Mouse (Mus musculus): ENCODE data around the gene Sipa1l1. TPM values are rescaled to one million over a fixed set of nuclear protein-coding genes. Genes with fewer than 3 reads are reported as not detected.

Sipa1l1 gene
- polyA plus RNA-seq, 1 experiment from 2014 or later = 39.0 TPM

DNA sequence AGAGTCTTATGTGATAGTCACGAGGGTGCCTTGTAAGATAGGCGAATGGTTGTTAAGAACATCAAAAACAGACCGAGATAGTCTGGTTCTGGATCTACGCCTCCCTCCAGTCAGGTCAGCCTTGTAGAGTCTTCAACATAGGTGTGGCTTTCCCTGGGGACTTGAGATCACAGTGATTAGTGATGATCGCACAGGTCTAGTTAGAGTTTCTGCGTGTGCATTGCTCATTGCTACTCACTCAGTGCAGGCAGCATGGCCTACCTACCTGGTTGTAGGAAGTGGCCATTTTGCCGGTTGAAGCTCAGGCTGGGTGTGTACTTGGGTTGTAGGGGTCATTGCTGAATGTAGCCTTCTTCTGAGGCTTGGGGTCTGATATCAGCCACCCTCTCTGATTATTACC is 94.3 kb downstream of the Sipa1l1 start:
- Histone ChIP-seq H3K4me3 (no peak overlapping the region), H3K36me3 (no peaks in the 10 kb centered on the region), H3K4me2 (no peak overlapping the region), H3K4me1 (peaks cover 9% of the 10 kb centered on the region), H3K27ac (no peak overlapping the region), H3K9ac (no peak overlapping the region), H3K27me3 (no peaks in the 10 kb centered on the region), H3K9me3 (no peaks in the 10 kb centered on the region)
- 83% methylated on average over 7 of the region's 7 CpGs for WGBS
- no peak for ATAC-seq (ENCODE audit: insufficient number of reproducible peaks, low FRiP score, low TSS enrichment, low read depth)

- 86% methylated on average over 5 of the region's 5 CpGs for WGBS
- ATAC-seq (ENCODE audit: insufficient number of reproducible peaks, low FRiP score, low TSS enrichment, low read depth) = no peak
- Histone ChIP-seq H3K27me3 (no peaks in the 10 kb centered on the region), H3K36me3 (no peaks in the 10 kb centered on the region), H3K27ac (no peak overlapping the region), H3K4me3 (no peak overlapping the region), H3K4me2 (no peak overlapping the region), H3K4me1 (peaks cover 9% of the 10 kb centered on the region), H3K9me3 (no peaks in the 10 kb centered on the region), H3K9ac (no peak overlapping the region)
These were observed 95.1 kb downstream of the Sipa1l1 start for GRCm38 (mm10) chr12:82264083-82264851.

DNA sequence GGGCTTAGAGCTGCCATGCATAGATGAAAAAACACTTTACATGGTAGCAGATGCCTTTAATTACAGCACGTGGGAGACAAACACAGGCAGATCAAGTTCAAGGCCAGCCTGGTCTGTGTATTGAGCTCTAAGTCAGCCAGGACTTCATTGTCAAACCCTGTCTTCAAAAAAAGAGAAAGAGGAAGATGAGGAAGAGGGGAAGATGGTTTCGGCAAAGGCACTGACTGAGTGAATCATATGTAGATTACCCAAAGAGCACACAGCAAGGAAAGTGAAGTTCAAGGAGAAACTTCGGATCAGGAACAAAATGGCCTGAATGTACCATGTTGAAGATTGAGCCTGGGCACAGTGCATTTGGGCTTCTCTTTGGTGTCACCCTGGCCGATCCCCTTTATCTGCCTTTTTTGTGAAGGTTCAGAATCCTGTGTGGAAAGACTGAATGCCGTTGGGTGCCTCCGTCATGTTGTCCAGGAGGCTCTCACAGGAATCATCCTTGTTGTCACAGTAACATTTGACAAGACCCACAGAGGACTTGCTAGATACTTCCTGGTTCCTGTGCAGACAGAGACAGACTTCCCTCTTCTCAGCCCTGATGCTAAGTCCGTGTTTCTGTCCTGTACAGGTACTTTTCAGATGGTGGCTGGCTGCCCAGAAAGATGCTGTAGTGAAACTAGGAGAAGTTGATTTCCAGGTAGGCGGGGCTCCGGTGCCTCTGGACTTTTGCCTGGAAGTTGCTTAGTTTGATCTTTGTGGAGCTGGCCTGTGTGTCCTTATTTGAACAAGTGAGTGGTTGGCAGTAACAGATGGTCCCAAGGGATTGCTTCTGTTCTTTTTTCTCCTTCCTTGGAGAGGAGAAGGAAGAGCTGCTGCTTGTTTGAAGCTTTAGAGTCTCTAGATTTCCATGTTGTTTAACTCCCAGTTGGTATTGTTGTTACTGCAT is 96.5 kb downstream of the Sipa1l1 start:
- H3K27me3 ChIP-seq = no peaks in the 10 kb centered on the region
- no peak for ATAC-seq (ENCODE audit: insufficient number of reproducible peaks, low FRiP score, low TSS enrichment, low read depth)

DNA sequence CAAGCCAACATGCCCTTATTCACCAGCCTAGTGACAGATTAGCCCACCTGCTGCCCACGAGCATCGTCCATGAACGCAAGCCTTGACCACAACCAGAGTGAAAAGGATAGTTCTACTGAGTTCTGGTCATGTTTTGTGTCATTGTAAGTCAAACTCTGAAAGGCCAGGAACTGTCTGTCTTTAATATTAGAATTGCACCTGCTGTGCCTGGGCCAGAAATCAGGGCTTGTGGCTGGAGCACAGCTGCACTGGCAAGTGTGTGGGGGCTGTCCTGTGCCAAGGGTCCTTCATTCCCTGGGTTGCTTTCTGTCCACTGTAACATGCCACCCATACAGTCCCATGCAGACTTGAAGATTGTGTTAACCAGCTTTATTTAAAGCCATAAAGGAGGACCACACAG is 102.3 kb downstream of the Sipa1l1 start:
- ATAC-seq (ENCODE audit: insufficient number of reproducible peaks, low FRiP score, low TSS enrichment, low read depth) = no peak
- Histone ChIP-seq H3K4me3 (no peak overlapping the region), H3K9me3 (no peaks in the 10 kb centered on the region), H3K9ac (no peak overlapping the region), H3K36me3 (no peaks in the 10 kb centered on the region), H3K4me2 (no peak overlapping the region), H3K27me3 (no peaks in the 10 kb centered on the region), H3K27ac (no peak overlapping the region), H3K4me1 (peaks cover 10% of the 10 kb centered on the region; the same call in 1 of the 2 replicates)
- 88% methylated on average over 3 of the region's 3 CpGs for WGBS

More for the DNA sequence above, 96.5 kb downstream of the Sipa1l1 start:
- peaks cover 9% of the 10 kb centered on the region for H3K4me1 ChIP-seq
- H3K36me3 ChIP-seq = no peaks in the 10 kb centered on the region
- H3K9me3 ChIP-seq = no peaks in the 10 kb centered on the region
- no peak overlapping the region for H3K9ac ChIP-seq
- H3K4me2 ChIP-seq = no peak overlapping the region
- no peak overlapping the region for H3K4me3 ChIP-seq
- WGBS = 78% methylated on average over 9 of the region's 9 CpGs
- no peak overlapping the region for H3K27ac ChIP-seq

GRCm38 (mm10) chr12:82273503-82273902 is 104.4 kb downstream of the Sipa1l1 start:
- no peak overlapping the region for H3K9ac ChIP-seq
- no peak overlapping the region for H3K27ac ChIP-seq
- WGBS = 80% methylated on average over 3 of the region's 3 CpGs
- H3K9me3 ChIP-seq = no peaks in the 10 kb centered on the region
- peaks cover 10% of the 10 kb centered on the region; the same call in 1 of the 2 replicates for H3K4me1 ChIP-seq
- 0 out of 2 replicates have a peak, but pooled peaks cover 2% of the 10 kb centered on the region for H3K36me3 ChIP-seq
- no peak overlapping the region for H3K4me2 ChIP-seq
- ATAC-seq (ENCODE audit: insufficient number of reproducible peaks, low FRiP score, low TSS enrichment, low read depth) = no peak
- no peaks in the 10 kb centered on the region for H3K27me3 ChIP-seq
- H3K4me3 ChIP-seq = no peak overlapping the region

- 69% methylated on average over 5 of the region's 5 CpGs for WGBS
- Histone ChIP-seq H3K4me1 (peaks cover 10% of the 10 kb centered on the region; the same call in 1 of the 2 replicates), H3K4me3 (no peak overlapping the region), H3K27me3 (no peaks in the 10 kb centered on the region), H3K9ac (no peak overlapping the region), H3K4me2 (no peak overlapping the region), H3K36me3 (0 out of 2 replicates have a peak, but pooled peaks cover 2% of the 10 kb centered on the region), H3K9me3 (no peaks in the 10 kb centered on the region), H3K27ac (no peak overlapping the region)
- no peak for ATAC-seq (ENCODE audit: insufficient number of reproducible peaks, low FRiP score, low TSS enrichment, low read depth)
These were observed 105.5 kb downstream of the Sipa1l1 start for GRCm38 (mm10) chr12:82274576-82274975.

DNA sequence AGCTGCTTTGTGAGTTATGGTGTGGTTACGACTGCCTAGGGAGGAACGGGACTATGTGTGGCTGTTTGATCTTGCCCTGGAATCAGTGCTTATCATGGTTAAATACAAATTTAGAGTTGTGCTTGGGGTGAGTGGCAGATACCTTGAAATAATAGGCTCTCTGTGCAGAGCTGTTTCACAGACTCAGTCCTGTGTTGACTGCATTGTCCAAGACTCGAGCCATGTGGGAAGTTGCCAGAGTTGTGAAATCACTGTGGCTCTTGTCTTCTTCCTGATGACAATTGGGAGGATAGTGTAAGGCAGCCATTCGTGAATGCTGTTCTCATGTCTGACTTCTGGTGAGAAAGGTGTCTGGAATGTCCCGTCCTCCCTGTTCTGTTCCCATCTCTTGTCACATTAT is 106.6 kb downstream of the Sipa1l1 start:
- no peak for ATAC-seq (ENCODE audit: insufficient number of reproducible peaks, low FRiP score, low TSS enrichment, low read depth)
- Histone ChIP-seq H3K27ac (no peak overlapping the region), H3K9ac (no peak overlapping the region), H3K9me3 (no peaks in the 10 kb centered on the region), H3K27me3 (no peaks in the 10 kb centered on the region), H3K4me2 (no peak overlapping the region), H3K4me3 (no peak overlapping the region), H3K36me3 (0 out of 2 replicates have a peak, but pooled peaks cover 2% of the 10 kb centered on the region), H3K4me1 (peaks cover 10% of the 10 kb centered on the region; the same call in 1 of the 2 replicates)
- 38% methylated on average over 5 of the region's 5 CpGs for WGBS

GRCm38 (mm10) chr12:82276591-82276990 is 107.5 kb downstream of the Sipa1l1 start:
- peaks cover 4% of the 10 kb centered on the region; the same call in 1 of the 2 replicates for H3K4me1 ChIP-seq
- H3K27me3 ChIP-seq = no peaks in the 10 kb centered on the region
- no peak overlapping the region for H3K9ac ChIP-seq
- H3K27ac ChIP-seq = no peak overlapping the region
- ATAC-seq (ENCODE audit: insufficient number of reproducible peaks, low FRiP score, low TSS enrichment, low read depth) = no peak
- no peak overlapping the region for H3K4me3 ChIP-seq
- 87% methylated on average over 1 of the region's 1 CpGs for WGBS
- H3K9me3 ChIP-seq = no peaks in the 10 kb centered on the region
- 0 out of 2 replicates have a peak, but pooled peaks cover 2% of the 10 kb centered on the region for H3K36me3 ChIP-seq
- H3K4me2 ChIP-seq = no peak overlapping the region

- WGBS = 64% methylated on average over 5 of the region's 5 CpGs
These were observed 115.5 kb downstream of the Sipa1l1 start for GRCm38 (mm10) chr12:82284617-82285016.

GRCm38 (mm10) chr12:82285018-82285417 is 115.9 kb downstream of the Sipa1l1 start:
- no peak overlapping the region for H3K4me3 ChIP-seq
- H3K9ac ChIP-seq = no peak overlapping the region
- H3K9me3 ChIP-seq = no peaks in the 10 kb centered on the region
- no peak overlapping the region for H3K4me2 ChIP-seq
- H3K36me3 ChIP-seq = no peaks in the 10 kb centered on the region
- WGBS = 89% methylated on average over 2 of the region's 2 CpGs
- no peaks in the 10 kb centered on the region for H3K27me3 ChIP-seq
- H3K4me1 ChIP-seq = peaks cover 13% of the 10 kb centered on the region; the same call in 1 of the 2 replicates
- H3K27ac ChIP-seq = no peak overlapping the region
- no peak for ATAC-seq (ENCODE audit: insufficient number of reproducible peaks, low FRiP score, low TSS enrichment, low read depth)

More at GRCm38 (mm10) chr12:82284617-82285016, 115.5 kb downstream of the Sipa1l1 start:
- Histone ChIP-seq H3K4me1 (peaks cover 13% of the 10 kb centered on the region; the same call in 1 of the 2 replicates), H3K27me3 (no peaks in the 10 kb centered on the region), H3K9ac (no peak overlapping the region), H3K9me3 (no peaks in the 10 kb centered on the region), H3K4me2 (no peak overlapping the region), H3K4me3 (no peak overlapping the region), H3K36me3 (no peaks in the 10 kb centered on the region), H3K27ac (no peak overlapping the region)
- 0 out of 2 replicates have a peak, but pooled peaks have one; percentile 30 for ATAC-seq (ENCODE audit: insufficient number of reproducible peaks, low FRiP score, low TSS enrichment, low read depth)

- no peaks in the 10 kb centered on the region for H3K36me3 ChIP-seq
- no peak overlapping the region for H3K4me2 ChIP-seq
- no peak overlapping the region for H3K4me3 ChIP-seq
- H3K27me3 ChIP-seq = no peaks in the 10 kb centered on the region
- ATAC-seq (ENCODE audit: insufficient number of reproducible peaks, low FRiP score, low TSS enrichment, low read depth) = no peak
- no peak overlapping the region for H3K27ac ChIP-seq
- WGBS = 55% methylated on average over 6 of the region's 6 CpGs
- no peak overlapping the region for H3K9ac ChIP-seq
- no peaks in the 10 kb centered on the region for H3K9me3 ChIP-seq
- peaks cover 13% of the 10 kb centered on the region; the same call in 1 of the 2 replicates for H3K4me1 ChIP-seq
These were observed 116.9 kb downstream of the Sipa1l1 start for GRCm38 (mm10) chr12:82286068-82286467.
